Mouse (Mus musculus): ENCODE measurements around the gene Hspb2. TPM values are rescaled to one million over a fixed set of nuclear protein-coding genes. Genes with fewer than 3 reads are reported as not detected.

The Hspb2 gene
- polyA plus RNA-seq, 1 experiment, result 1.6 TPM

GRCm38 (mm10) chr9:50774026-50774462, 21.9 kb upstream of the Hspb2 start:
- peak overlapping the region; percentile 19 for H3K4me3 ChIP-seq (ENCODE audit: insufficient read depth, low read length)
- H3K27ac ChIP-seq (ENCODE audit: insufficient read depth, low read length), result no peak overlapping the region
- no peak for TF ChIP-seq CTCF (IDR thresholded peaks at IDR 0.05; ENCODE audit: borderline replicate concordance, insufficient read depth, low read length)
- TF ChIP-seq POLR2A (IDR thresholded peaks at IDR 0.05; ENCODE audit: low read depth, low read length), result no peak
- peaks cover 8% of the 10 kb centered on the region for H3K4me1 ChIP-seq (ENCODE audit: control insufficient read depth, insufficient read depth, low read length)

GRCm38 (mm10) chr9:50770011-50770410, 17.9 kb upstream of the Hspb2 start:
- Histone ChIP-seq H3K27ac (ENCODE audit: insufficient read depth, low read length) (no peak overlapping the region), H3K4me3 (ENCODE audit: insufficient read depth, low read length) (no peak overlapping the region), H3K4me1 (ENCODE audit: control insufficient read depth, insufficient read depth, low read length) (peaks cover 6% of the 10 kb centered on the region)
- no peak for TF ChIP-seq CTCF (IDR thresholded peaks at IDR 0.05; ENCODE audit: borderline replicate concordance, insufficient read depth, low read length)
- no peak for TF ChIP-seq POLR2A (IDR thresholded peaks at IDR 0.05; ENCODE audit: low read depth, low read length)

GRCm38 (mm10) chr9:50768107-50769002, 16.2 kb upstream of the Hspb2 start, which contains the start of gene Fdxacb1:
TSS of gene Fdxacb1 (plus strand) at chr9:50768236.
- Histone ChIP-seq H3K4me1 (ENCODE audit: control insufficient read depth, insufficient read depth, low read length) (peaks cover 2% of the 10 kb centered on the region; the same call in 1 of the 2 replicates), H3K27ac (ENCODE audit: insufficient read depth, low read length) (peak within 1 kb of the TSS; percentile 90), H3K4me3 (ENCODE audit: insufficient read depth, low read length) (peak within 1 kb of the TSS; percentile 77)
- TF ChIP-seq CTCF (IDR thresholded peaks at IDR 0.05; ENCODE audit: borderline replicate concordance, insufficient read depth, low read length), result peak; percentile 54; the same call in 1 of the 2 replicates
- peak; percentile 75 for TF ChIP-seq POLR2A (IDR thresholded peaks at IDR 0.05; ENCODE audit: low read depth, low read length)

GRCm38 (mm10) chr9:50767531-50768106, 15.5 kb upstream of the Hspb2 start:
- TF ChIP-seq POLR2A (IDR thresholded peaks at IDR 0.05; ENCODE audit: low read depth, low read length) (no peak; the same call in 1 of the 2 replicates), CTCF (IDR thresholded peaks at IDR 0.05; ENCODE audit: borderline replicate concordance, insufficient read depth, low read length) (no peak)
- Histone ChIP-seq H3K27ac (ENCODE audit: insufficient read depth, low read length) (0 out of 2 replicates have a peak overlapping the region, but pooled peaks have one; percentile 2), H3K4me1 (ENCODE audit: control insufficient read depth, insufficient read depth, low read length) (peaks cover 2% of the 10 kb centered on the region; the same call in 1 of the 2 replicates), H3K4me3 (ENCODE audit: insufficient read depth, low read length) (peak overlapping the region; percentile 77)

- no peak overlapping the region for H3K27ac ChIP-seq (ENCODE audit: insufficient read depth, low read length)
- peak; percentile 45; the same call in 1 of the 2 replicates for TF ChIP-seq CTCF (IDR thresholded peaks at IDR 0.05; ENCODE audit: borderline replicate concordance, insufficient read depth, low read length)
- TF ChIP-seq POLR2A (IDR thresholded peaks at IDR 0.05; ENCODE audit: low read depth, low read length), result no peak
- no peak overlapping the region for H3K4me3 ChIP-seq (ENCODE audit: insufficient read depth, low read length)
- H3K4me1 ChIP-seq (ENCODE audit: control insufficient read depth, insufficient read depth, low read length), result no peaks in the 10 kb centered on the region
Observed at GRCm38 (mm10) chr9:50763331-50763730, 11.2 kb upstream of the Hspb2 start.

- Histone ChIP-seq H3K4me1 (ENCODE audit: control insufficient read depth, insufficient read depth, low read length) (no peaks in the 10 kb centered on the region; the same call in 1 of the 2 replicates), H3K4me3 (ENCODE audit: insufficient read depth, low read length) (no peak overlapping the region), H3K27ac (ENCODE audit: insufficient read depth, low read length) (no peak overlapping the region)
- TF ChIP-seq CTCF (IDR thresholded peaks at IDR 0.05; ENCODE audit: borderline replicate concordance, insufficient read depth, low read length) (no peak), POLR2A (IDR thresholded peaks at IDR 0.05; ENCODE audit: low read depth, low read length) (no peak)
Observed at GRCm38 (mm10) chr9:50761520-50762243, 9.5 kb upstream of the Hspb2 start.

GRCm38 (mm10) chr9:50756711-50757110, 4.6 kb upstream of the Hspb2 start:
- TF ChIP-seq POLR2A (IDR thresholded peaks at IDR 0.05; ENCODE audit: low read depth, low read length), result no peak
- no peak for TF ChIP-seq CTCF (IDR thresholded peaks at IDR 0.05; ENCODE audit: borderline replicate concordance, insufficient read depth, low read length)
- H3K27ac ChIP-seq (ENCODE audit: insufficient read depth, low read length), result no peak overlapping the region
- H3K4me1 ChIP-seq (ENCODE audit: control insufficient read depth, insufficient read depth, low read length), result peaks cover 8% of the 10 kb centered on the region
- H3K4me3 ChIP-seq (ENCODE audit: insufficient read depth, low read length), result no peak overlapping the region

GRCm38 (mm10) chr9:50753947-50754346, 1.8 kb upstream of the Hspb2 start:
- Histone ChIP-seq H3K27ac (ENCODE audit: insufficient read depth, low read length) (peak overlapping the region; percentile 90), H3K4me1 (ENCODE audit: control insufficient read depth, insufficient read depth, low read length) (peaks cover 12% of the 10 kb centered on the region), H3K4me3 (ENCODE audit: insufficient read depth, low read length) (peak overlapping the region; percentile 43)
- TF ChIP-seq CTCF (IDR thresholded peaks at IDR 0.05; ENCODE audit: borderline replicate concordance, insufficient read depth, low read length) (no peak), POLR2A (IDR thresholded peaks at IDR 0.05; ENCODE audit: low read depth, low read length) (no peak)
